Mouse (Mus musculus): ENCODE measurements around the gene Mdm2. TPM values are rescaled to one million over a fixed set of nuclear protein-coding genes. Genes with fewer than 3 reads are reported as not detected.

Gene Mdm2
- total RNA-seq, 2 experiments from 2014 or later, result 58.7 to 65.5 TPM

- peak; percentile 64 to 73 for DNase-seq (ENCODE audit: extremely low spot score in 1 of 2, low spot score in 2 of 2)
- Histone ChIP-seq H3K27ac (peak overlapping the region; percentile 77), H3K4me3 (peak overlapping the region; percentile 47)
- TF ChIP-seq CTCF (IDR thresholded peaks at IDR 0.05), result no peak
- intact Hi-C loops (cut with DNase I), result loop anchor here (5.0 to 10.0 kb wide), 3 partner anchors 238 to 448 kb away; no protein-coding TSS in a partner anchor
Observed at GRCm38 (mm10) chr10:117675096-117676035, 35.2 kb downstream of the Mdm2 start.

- intact Hi-C loops (cut with DNase I), result loop anchor here (5.0 to 10.0 kb wide), 3 partner anchors 237 to 447 kb away; no protein-coding TSS in a partner anchor
- no peak for TF ChIP-seq CTCF (IDR thresholded peaks at IDR 0.05)
- no peak for DNase-seq (ENCODE audit: extremely low spot score in 1 of 2, low spot score in 2 of 2)
- H3K4me3 ChIP-seq, result no peak overlapping the region
- H3K27ac ChIP-seq, result no peak overlapping the region
Observed at GRCm38 (mm10) chr10:117674359-117675019, 36.1 kb downstream of the Mdm2 start.

- Histone ChIP-seq H3K4me3 (no peak overlapping the region), H3K27ac (no peak overlapping the region)
- no peak for TF ChIP-seq CTCF (IDR thresholded peaks at IDR 0.05)
- intact Hi-C loops (cut with DNase I), result loop anchor here (10.0 kb wide), 1 partner anchor 299 kb away; no protein-coding TSS in a partner anchor
- no peak for DNase-seq (ENCODE audit: extremely low spot score in 1 of 2, low spot score in 2 of 2)
Observed at GRCm38 (mm10) chr10:117673913-117674312, 36.6 kb downstream of the Mdm2 start.

- peak overlapping the region; percentile 34; the same call in 1 of the 2 replicates for H3K27ac ChIP-seq
- intact Hi-C loops (cut with DNase I), result loop anchor here (10.0 kb wide), 1 partner anchor 298 kb away; no protein-coding TSS in a partner anchor
- peak in 1 of 2 experiments; percentile 34 for DNase-seq (ENCODE audit: extremely low spot score in 1 of 2, low spot score in 2 of 2)
- TF ChIP-seq CTCF (IDR thresholded peaks at IDR 0.05), result no peak
- H3K4me3 ChIP-seq, result no peak overlapping the region
Observed at GRCm38 (mm10) chr10:117672693-117673092, 37.9 kb downstream of the Mdm2 start.

- intact Hi-C loops (cut with DNase I), result loop anchor here (10.0 kb wide), 1 partner anchor 297 kb away; no protein-coding TSS in a partner anchor
- Histone ChIP-seq H3K4me3 (no peak overlapping the region), H3K27ac (peak overlapping the region; percentile 34; the same call in 1 of the 2 replicates)
- TF ChIP-seq CTCF (IDR thresholded peaks at IDR 0.05), result no peak
- DNase-seq (ENCODE audit: extremely low spot score in 1 of 2, low spot score in 2 of 2), result no peak
Observed at GRCm38 (mm10) chr10:117671930-117672666, 38.5 kb downstream of the Mdm2 start.

- no peak for TF ChIP-seq CTCF (IDR thresholded peaks at IDR 0.05)
- Histone ChIP-seq H3K4me3 (no peak overlapping the region), H3K27ac (no peak overlapping the region)
- no peak for DNase-seq (ENCODE audit: extremely low spot score in 1 of 2, low spot score in 2 of 2)
- intact Hi-C loops (cut with DNase I), result loop anchor here (10.0 kb wide), 1 partner anchor 296 kb away; no protein-coding TSS in a partner anchor
Observed at GRCm38 (mm10) chr10:117671266-117671665, 39.3 kb downstream of the Mdm2 start.

GRCm38 (mm10) chr10:117670791-117671190 lies 39.8 kb downstream of the Mdm2 start:
- intact Hi-C loops (cut with DNase I), result loop anchor here (10.0 kb wide), 1 partner anchor 296 kb away; no protein-coding TSS in a partner anchor
- Histone ChIP-seq H3K27ac (no peak overlapping the region), H3K4me3 (no peak overlapping the region)
- DNase-seq (ENCODE audit: extremely low spot score in 1 of 2, low spot score in 2 of 2), result no peak
- TF ChIP-seq CTCF (IDR thresholded peaks at IDR 0.05), result no peak

GRCm38 (mm10) chr10:117670092-117670491 lies 40.5 kb downstream of the Mdm2 start:
- Histone ChIP-seq H3K4me3 (no peak overlapping the region), H3K27ac (no peak overlapping the region)
- DNase-seq (ENCODE audit: extremely low spot score in 1 of 2, low spot score in 2 of 2), result no peak
- no peak for TF ChIP-seq CTCF (IDR thresholded peaks at IDR 0.05)
- intact Hi-C loops (cut with DNase I), result loop anchor here (10.0 kb wide), 1 partner anchor 295 kb away; no protein-coding TSS in a partner anchor

- no peak for TF ChIP-seq CTCF (IDR thresholded peaks at IDR 0.05)
- no peak for DNase-seq (ENCODE audit: extremely low spot score in 1 of 2, low spot score in 2 of 2)
- intact Hi-C loops (cut with DNase I), result loop anchor here (10.0 kb wide), 1 partner anchor 295 kb away; no protein-coding TSS in a partner anchor
Observed at GRCm38 (mm10) chr10:117669449-117670090, 41.0 kb downstream of the Mdm2 start.

GRCm38 (mm10) chr10:117668546-117669300 lies 41.8 kb downstream of the Mdm2 start:
- Histone ChIP-seq H3K27ac (no peak overlapping the region), H3K4me3 (no peak overlapping the region)
- DNase-seq (ENCODE audit: extremely low spot score in 1 of 2, low spot score in 2 of 2), result no peak
- intact Hi-C loops (cut with DNase I), result no loop called here
- TF ChIP-seq CTCF (IDR thresholded peaks at IDR 0.05), result no peak

More at GRCm38 (mm10) chr10:117669449-117670090, 41.0 kb downstream of the Mdm2 start:
- peak overlapping the region; percentile 12; the same call in 1 of the 2 replicates for H3K27ac ChIP-seq
- no peak overlapping the region for H3K4me3 ChIP-seq
